Mouse (Mus musculus): ENCODE measurements around the gene Nras.

Gene Nras

GRCm38 (mm10) chr3:103058207-103059157, at the start of gene Nras:
Gene Nras (plus strand): TSS chr3:103058285.
- peak; percentile 85 for DNase-seq (ENCODE audit: low read depth, low spot score)

DNA sequence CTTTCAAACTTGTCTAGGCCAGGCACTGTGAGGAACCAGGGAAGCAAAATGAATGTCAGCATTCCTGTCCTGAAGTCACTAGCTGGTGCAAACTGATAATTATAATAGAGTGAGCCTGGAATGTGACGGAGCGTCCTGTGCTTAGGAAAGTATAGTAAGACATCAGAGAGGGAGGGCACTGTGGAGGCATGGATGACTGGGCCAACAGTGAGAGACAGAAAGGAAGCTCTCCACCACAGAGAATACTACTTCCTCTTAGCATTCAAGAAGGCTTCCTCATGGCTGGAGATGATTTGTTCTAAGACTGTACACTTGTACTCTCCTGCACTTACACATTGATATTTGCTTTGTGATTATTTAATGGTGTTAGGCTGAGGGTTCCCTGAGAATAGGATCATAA, 40.7 kb upstream of the Nras start:
- DNase-seq (ENCODE audit: low read depth, low spot score): no peak

DNA sequence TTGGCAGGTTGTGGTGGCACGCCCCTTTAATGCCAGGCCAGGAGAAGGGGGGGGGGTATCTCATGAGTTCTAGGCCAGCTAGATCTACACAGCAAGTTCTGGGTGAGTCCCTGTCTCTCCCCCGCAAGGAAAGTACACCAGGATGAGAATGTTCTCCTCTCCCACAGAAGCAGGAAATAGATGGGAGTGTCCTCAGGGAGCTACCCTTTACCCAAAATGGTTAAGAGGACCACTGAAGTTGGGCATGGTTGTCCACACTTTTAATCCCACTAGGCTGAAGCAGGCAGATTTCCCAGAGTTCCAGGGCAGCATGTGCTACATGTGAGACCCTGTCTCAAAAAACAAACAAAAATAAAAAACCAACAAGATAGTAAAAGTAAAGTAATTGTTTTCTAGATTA, 38.6 kb upstream of the Nras start:
- no peak for DNase-seq (ENCODE audit: low read depth, low spot score)

GRCm38 (mm10) chr3:103020249-103020942, 37.7 kb upstream of the Nras start, which contains the start of gene Csde1:
Gene Csde1 (plus strand): TSS chr3:103020426.
- peak; percentile 93 for DNase-seq (ENCODE audit: low read depth, low spot score)

- DNase-seq (ENCODE audit: low read depth, low spot score): peak; percentile 75
Observed at GRCm38 (mm10) chr3:103020943-103021638, 37.0 kb upstream of the Nras start.

GRCm38 (mm10) chr3:103026174-103026573, 31.9 kb upstream of the Nras start:
- DNase-seq (ENCODE audit: low read depth, low spot score): no peak

GRCm38 (mm10) chr3:103040285-103040684, 17.8 kb upstream of the Nras start:
- DNase-seq (ENCODE audit: low read depth, low spot score): no peak

DNA sequence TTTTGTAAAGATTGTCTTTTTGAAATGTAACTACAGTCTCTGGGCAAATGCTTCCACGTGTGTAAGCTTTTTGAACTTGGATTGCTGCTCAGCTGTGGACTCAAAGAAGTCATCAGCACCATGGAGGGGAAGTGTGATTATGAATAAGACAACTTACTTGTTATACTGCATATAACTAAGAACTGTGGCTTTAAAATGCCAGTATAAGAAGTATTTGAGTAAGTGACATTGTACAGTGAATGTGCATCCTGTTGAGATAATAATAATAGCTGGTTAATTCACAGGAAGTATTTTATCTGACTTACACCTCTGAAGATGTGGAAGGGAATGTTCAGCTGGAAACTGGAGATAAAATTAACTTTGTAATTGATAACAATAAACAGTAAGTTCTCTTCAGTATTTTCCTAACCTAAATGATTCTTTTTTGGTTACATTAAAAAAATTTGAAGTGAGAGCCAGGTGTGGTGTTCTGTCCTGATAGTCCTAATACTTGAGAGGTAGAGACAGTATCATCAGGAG, 17.2 kb upstream of the Nras start:
- DNase-seq (ENCODE audit: low read depth, low spot score): no peak

GRCm38 (mm10) chr3:103056016-103056595, 2.0 kb upstream of the Nras start:
- DNase-seq (ENCODE audit: low read depth, low spot score): no peak

GRCm38 (mm10) chr3:103057752-103058151, 333 bp upstream of the Nras start:
- peak; percentile 14 for DNase-seq (ENCODE audit: low read depth, low spot score)

DNA sequence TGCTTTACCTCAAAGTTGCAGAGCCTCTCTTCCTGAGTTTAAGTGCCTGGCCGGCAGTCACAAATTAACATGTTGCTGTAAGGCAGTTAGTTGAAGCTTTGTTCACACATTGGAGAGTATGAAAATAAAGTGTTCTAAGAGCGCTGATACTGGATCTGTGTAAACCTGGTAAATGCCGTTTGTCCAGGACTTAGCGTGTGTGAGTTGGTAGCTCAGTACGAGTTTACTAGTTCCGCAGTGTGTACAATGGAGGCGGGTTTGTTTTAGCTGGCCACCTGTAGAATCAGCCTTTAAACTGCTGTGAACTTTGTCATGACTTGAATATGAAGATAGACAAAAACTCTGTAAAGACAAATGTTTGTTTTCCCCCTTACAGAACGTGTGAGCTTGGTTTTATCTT, 8.8 kb downstream of the Nras start:
- DNase-seq (ENCODE audit: low read depth, low spot score): no peak

DNA sequence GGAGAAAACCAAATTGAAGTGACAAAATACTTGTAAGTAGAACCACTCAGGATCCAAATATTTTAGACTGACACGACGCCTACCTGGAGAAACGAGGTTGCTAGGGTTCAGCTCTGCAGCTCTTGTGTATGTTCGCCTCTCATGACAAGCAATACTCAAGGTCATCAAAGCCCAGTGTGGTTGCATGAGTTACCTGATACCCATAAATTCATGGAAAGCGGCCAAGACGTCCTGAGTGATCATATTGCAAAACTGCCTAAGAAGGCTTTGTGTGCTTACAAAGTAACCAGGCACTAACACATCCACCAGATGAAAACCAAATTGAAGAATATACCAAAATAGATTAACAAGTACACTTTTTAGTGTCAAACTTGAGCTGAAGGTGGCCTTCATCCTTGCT, 10.9 kb downstream of the Nras start:
- DNase-seq (ENCODE audit: low read depth, low spot score): no peak

GRCm38 (mm10) chr3:103073771-103074170, 15.7 kb downstream of the Nras start, which contains the start of gene Ampd1:
Gene Ampd1 (plus strand): TSS chr3:103074014.
- no peak for DNase-seq (ENCODE audit: low read depth, low spot score)

- no peak for DNase-seq (ENCODE audit: low read depth, low spot score)
Observed at GRCm38 (mm10) chr3:103075871-103076270, 17.8 kb downstream of the Nras start.

GRCm38 (mm10) chr3:103076476-103076875, 18.4 kb downstream of the Nras start:
- DNase-seq (ENCODE audit: low read depth, low spot score): no peak

DNA sequence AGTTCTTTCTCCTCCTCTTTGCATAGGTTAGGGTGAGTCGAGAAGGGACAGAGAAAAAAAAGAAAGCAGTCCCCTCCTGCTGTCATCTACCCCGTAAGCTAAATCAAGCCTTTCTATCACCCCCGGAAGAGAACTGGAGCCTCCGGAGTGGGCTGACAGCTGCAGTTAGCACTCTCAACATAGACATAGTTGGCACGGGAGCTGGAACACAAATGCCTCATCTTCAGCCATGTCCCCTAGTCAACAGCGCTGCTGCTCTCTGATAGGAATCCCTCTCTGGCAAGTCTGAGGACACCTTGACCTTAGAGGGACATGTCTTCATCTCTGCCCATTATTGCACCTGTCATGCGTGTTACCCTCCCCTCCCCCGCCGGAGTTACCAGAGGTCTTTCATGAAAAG, 21.2 kb downstream of the Nras start:
- DNase-seq (ENCODE audit: low read depth, low spot score): no peak

DNA sequence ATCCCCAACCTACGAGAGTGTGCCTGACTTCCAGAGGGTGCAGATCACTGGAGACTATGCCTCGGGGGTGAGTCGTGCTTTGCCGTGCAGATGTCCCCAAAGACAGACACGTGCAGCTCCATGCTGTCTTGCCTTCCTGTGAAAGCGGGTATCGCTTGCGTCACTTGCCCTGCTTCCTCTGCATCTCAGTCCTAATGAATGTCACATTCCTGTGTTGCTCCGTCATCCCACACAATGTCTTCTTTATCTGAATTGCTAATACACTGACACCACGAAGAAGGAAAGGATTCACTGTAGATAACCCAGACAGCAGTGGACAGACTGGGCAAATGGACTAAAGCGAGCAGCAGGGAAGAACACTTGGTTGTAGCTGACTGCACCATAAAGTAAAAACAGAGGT, 23.0 kb downstream of the Nras start:
- DNase-seq (ENCODE audit: low read depth, low spot score): no peak

DNA sequence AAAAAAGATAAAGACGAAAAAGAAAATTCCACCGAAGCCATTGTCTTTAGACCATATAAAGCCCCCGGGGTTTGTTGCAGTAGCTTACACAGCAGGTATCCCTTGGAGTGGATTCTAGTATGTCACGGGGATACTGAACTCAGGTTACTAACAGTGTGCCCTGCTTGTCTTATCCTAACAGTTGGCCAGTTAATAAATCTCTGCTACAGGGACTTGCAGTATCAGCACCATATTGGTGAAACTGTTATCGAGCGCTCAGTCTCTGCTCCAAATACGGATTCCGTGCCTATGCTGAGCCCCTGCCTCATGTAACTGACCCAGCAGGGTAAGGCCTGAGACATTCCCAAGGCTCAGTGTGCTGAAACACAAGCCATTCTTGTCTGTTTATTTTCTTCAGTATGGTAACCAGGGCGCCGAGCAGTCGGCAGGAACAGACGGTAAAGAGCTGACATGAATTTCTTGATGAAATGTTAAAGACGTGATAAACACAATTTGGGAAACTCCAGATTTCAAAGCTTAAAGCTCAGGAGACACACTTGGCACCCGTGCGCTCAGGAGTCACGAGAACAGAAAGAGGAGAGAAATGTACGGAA, 23.9 kb downstream of the Nras start:
- no peak for DNase-seq (ENCODE audit: low read depth, low spot score)

- DNase-seq (ENCODE audit: low read depth, low spot score): no peak
Observed at GRCm38 (mm10) chr3:103082761-103083160, 24.7 kb downstream of the Nras start.

DNA sequence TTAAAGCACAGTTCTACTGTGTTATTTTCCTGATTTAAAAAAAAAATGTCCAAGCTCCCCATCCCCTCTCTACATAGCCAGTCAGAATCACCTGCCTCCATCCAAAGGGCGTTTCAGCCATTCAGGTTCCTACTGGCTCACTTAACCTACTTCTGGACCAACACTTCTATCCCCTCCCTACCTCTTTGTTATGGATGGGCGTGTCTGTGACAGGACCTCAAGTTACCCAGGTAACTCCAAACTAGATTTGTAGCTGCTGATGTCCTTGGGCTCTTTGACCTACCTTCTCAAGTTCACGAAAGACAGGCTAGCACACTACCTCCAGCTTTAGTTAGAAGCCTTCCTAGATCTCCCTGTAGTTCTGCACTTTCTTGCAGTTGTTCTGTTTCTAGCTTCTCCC, 27.9 kb downstream of the Nras start:
- no peak for DNase-seq (ENCODE audit: low read depth, low spot score)

DNA sequence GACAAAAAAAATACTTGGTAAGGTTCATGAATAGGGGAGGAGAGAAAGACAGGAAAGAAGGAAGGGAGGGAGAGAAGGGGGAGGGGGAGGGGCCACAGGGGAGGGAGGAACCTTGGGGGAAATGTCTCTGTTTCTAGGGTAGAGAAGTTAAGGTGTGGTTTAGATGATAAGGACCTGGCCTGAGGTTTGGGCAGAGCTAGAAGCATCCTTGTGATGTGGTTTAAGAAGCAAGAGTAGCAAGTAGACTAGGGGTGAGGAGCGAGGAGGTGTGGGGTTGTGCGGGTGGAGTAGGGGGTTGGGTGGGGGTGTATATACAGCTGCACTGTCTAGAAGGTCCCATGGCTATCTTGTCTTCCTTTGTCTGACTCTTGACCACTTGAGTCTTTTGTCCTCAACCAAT, 33.7 kb downstream of the Nras start:
- no peak for DNase-seq (ENCODE audit: low read depth, low spot score)

All from WW6 (cell line).